Mouse (Mus musculus) E14TG2a.4 (cell line): ENCODE data around the gene Gm5129.
"Not testable (repeated sequence)": the region's sequence is repeated elsewhere in the genome, so short reads cannot be mapped to it uniquely, and the experiment has no call there.

ENCODE experiments used
- H3K27me3 ChIP-seq: 2 replicates; pipeline ENCODE4 v1.6.1; 2014; ENCODE audit warnings: low read length, control low read depth; ENCODE audit not compliant: insufficient read depth
- H3K36me3 ChIP-seq: 2 replicates; pipeline ENCODE4 v1.6.1; 2014; ENCODE audit warnings: low read length, control low read depth; ENCODE audit not compliant: insufficient read depth
- H3K4me1 ChIP-seq: replicated peaks from 2 replicates; pipeline ENCODE4 v1.6.1; 2014; ENCODE audit warnings: low read depth, low read length, control low read depth
- H3K4me3 ChIP-seq: replicated peaks from 2 replicates; pipeline ENCODE4 v1.5.1; 2014; ENCODE audit warnings: mild to moderate bottlenecking, low read length
- H3K9me3 ChIP-seq: 2 replicates; pipeline ENCODE4 v1.6.1; 2014; ENCODE audit warnings: low read length, control low read depth
- CTCF ChIP-seq: conservative IDR thresholded peaks from 2 replicates; pipeline ENCODE4 v1.5.1; 2014; ENCODE audit warnings: low read length
- NANOG ChIP-seq: IDR thresholded peaks from 2 replicates; pipeline ENCODE4 v1.6.1; 2014; ENCODE audit warnings: borderline replicate concordance, low read length, mixed read lengths
- POU5F1 ChIP-seq: IDR thresholded peaks from 2 replicates; pipeline ENCODE4 v1.6.1; 2014; ENCODE audit warnings: low read length, borderline replicate concordance

The Gm5129 gene

DNA sequence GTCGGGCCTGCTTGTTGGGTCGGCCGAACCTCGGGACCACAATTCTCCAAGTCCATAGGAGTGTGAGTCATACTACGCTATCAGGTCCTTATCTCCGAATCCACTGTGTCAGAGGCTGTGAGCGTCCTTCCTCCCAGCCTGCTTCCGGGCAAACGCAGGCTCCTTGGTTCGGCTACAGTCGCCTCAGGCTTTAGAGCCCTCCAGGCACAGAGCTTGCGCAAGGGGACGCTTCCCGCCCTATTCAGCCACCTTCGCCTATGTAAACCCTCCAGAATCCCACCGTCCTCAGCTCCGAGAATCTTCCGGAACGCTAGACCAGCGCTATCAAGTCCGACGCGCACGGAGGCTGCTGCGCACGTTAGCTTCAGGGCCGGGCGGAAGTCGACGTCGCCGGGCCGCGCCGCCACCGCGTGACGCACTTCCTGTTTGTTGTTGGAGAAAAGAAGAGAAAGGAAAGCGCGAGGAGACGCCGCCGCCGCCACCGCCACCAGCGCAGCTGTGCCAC lies at the start of gene Gm5129, which contains the start of gene Dnajb6:
TSS of gene Gm5129 (minus strand) at position 380 of the 505 bp plus-strand sequence.
TSS of gene Dnajb6 (plus strand) at position 132 of the 505 bp plus-strand sequence.
- Histone ChIP-seq H3K27me3 (no peaks in the 10 kb centered on the region), H3K4me3 (peak within 1 kb of the TSS; percentile 97), H3K36me3 (peaks cover 24% of the 10 kb centered on the region), H3K4me1 (peaks cover 66% of the 10 kb centered on the region), H3K9me3 (no peaks in the 10 kb centered on the region)
- TF ChIP-seq POU5F1, result no peak
- no peak for TF ChIP-seq NANOG
- no peak for TF ChIP-seq CTCF

DNA sequence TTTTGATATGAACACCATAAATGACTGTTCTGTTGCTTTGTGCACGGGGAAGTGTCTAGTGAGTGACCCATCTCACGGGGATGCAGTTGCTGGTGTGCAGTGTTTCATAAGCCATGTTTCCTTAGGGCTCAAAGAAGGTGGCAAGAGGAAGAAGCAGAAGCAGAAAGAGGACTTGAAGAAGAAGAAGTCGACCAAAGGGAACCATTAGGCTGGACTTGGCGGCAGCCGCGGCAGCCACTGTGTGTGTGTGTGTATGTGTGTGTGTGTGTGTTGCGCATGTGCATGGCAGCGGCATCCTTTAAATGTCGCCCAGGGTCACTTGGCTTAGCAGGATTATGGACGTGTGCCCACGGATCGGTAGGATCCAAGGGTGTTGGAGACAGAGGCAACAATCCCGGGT lies 49.2 kb upstream of the Gm5129 start:
- H3K4me3 ChIP-seq, H3K9me3 ChIP-seq, H3K27me3 ChIP-seq: not testable (repeated sequence)
- peaks cover 71% of the 10 kb centered on the region for H3K36me3 ChIP-seq
- peaks cover 46% of the 10 kb centered on the region for H3K4me1 ChIP-seq

DNA sequence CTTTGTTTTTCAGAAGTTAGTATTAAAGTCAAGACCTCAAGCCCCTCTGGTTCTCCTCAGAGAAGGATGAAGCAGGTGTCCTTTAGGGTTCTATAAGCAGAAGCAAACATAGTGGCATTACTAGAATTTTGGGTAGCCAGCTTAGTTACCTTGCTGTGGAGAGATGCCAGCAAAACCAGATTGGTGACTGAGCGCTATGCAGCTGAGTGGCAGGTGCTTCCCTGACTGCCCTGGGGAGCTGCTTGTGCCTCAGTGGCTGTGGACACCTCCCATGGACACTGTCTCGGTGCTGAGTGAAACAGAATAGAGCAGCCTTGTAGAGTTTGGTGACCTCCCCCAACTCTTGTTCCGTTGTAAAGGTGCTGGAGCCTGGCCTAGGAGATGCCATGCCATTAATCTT lies 46.5 kb upstream of the Gm5129 start:
- H3K4me1 ChIP-seq, result peaks cover 65% of the 10 kb centered on the region
- no peak overlapping the region for H3K4me3 ChIP-seq
- TF ChIP-seq NANOG (no peak), CTCF (no peak), POU5F1 (no peak)
- H3K27me3 ChIP-seq, result no peaks in the 10 kb centered on the region
- H3K9me3 ChIP-seq, result no peaks in the 10 kb centered on the region
- peaks cover 78% of the 10 kb centered on the region for H3K36me3 ChIP-seq

DNA sequence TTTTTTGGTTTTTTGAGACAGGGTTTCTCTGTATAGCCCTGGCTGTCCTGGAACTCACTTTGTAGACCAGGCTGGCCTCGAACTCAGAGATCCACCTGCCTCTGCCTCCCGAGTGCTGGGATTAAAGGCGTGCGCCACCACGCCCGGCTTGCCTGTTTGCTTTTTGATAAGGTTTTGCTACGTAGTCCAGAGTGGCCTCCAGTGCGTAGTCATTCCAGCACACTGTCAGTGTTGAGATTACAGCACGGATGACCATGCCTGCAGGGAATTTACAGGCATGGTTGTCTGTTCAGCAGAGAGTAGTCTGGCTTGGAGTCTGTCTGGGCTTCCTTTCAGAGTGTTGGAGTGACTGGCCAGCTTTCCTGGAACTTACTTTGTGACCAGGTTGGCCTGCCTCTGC lies 44.0 kb upstream of the Gm5129 start:
- H3K27me3 ChIP-seq, H3K4me3 ChIP-seq, H3K9me3 ChIP-seq: not testable (repeated sequence)
- Histone ChIP-seq H3K4me1 (peaks cover 89% of the 10 kb centered on the region), H3K36me3 (peaks cover 90% of the 10 kb centered on the region)

DNA sequence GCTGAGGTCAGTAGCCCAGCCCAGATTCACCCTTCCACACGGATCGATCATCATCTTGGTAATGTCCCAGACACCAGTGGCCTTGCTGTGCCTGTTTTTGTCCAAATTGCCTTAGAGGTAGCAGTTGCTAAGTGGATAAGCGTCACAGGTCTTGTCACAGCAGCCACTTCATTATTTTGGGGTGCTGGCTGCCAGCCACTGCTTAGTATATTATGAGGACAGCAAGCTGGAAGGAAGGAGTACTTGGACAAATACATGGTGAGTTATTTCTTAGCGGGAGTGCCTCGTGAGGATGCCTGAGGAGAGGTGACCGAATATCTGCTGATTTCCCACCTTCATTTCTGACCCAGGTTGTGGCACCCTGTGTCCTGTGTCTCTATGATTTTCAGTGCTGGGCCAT lies 42.3 kb upstream of the Gm5129 start:
- no peaks in the 10 kb centered on the region for H3K27me3 ChIP-seq
- TF ChIP-seq NANOG (no peak), CTCF (no peak), POU5F1 (no peak)
- H3K36me3 ChIP-seq, result peaks cover 97% of the 10 kb centered on the region
- no peaks in the 10 kb centered on the region for H3K9me3 ChIP-seq
- no peak overlapping the region for H3K4me3 ChIP-seq
- H3K4me1 ChIP-seq, result peaks cover 95% of the 10 kb centered on the region

DNA sequence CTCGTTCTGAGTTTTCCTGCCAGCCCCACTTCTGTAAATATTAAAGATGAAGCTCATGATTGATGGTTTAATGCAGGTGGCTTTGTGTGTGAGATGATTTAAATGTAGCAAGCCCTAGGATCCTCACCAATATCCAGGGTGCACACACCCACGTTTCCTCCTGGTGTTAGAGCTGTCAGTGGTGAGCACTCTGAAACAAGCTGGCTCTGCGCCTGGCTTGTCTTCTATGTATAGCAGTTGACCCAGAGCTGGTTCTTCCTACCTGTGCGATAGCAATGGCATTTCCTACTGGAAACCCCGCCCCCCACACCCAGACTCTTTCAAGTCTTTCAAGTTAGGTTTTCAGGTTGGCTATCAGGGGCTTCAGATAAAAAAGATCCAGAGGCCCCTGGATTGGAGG lies 39.7 kb upstream of the Gm5129 start:
- peaks cover 98% of the 10 kb centered on the region for H3K36me3 ChIP-seq
- H3K4me1 ChIP-seq, result peaks cover 85% of the 10 kb centered on the region
- TF ChIP-seq POU5F1 (no peak), CTCF (no peak), NANOG (no peak)
- no peaks in the 10 kb centered on the region for H3K27me3 ChIP-seq
- H3K4me3 ChIP-seq, result no peak overlapping the region
- H3K9me3 ChIP-seq, result no peaks in the 10 kb centered on the region

DNA sequence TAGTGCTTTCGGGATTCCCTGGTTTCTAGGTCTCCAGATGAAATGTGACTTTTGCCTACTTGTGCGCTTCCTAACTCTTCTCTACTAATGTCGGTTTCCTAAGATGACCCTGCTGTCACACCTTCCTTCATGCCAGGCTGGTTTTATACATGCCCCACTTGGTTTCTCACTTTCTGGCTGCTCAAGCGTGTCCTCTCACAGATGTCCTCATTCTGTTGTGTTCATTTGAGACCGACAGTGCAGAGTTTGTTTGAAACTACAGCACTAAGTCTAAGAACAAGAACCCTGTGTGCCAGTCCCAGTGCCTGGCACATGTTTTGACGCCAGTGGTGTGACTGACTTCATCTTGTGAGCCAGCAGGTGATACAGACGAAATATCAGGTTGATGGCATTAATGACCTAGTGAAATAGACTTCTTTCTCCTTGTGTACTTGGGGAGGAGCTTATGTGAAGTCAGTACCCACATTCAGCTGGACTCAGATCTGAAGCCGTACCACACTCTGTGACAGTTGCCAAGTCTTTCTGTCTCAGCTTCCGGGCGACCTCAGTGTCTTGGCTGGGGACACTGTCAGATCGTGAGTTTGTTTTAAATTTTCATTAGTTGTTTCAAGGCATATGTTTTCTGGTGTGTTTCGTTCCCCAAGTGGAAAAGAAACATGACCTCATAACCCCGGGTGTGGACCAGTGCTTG lies 37.9 kb upstream of the Gm5129 start:
- H3K9me3 ChIP-seq, result no peaks in the 10 kb centered on the region
- peaks cover 86% of the 10 kb centered on the region for H3K4me1 ChIP-seq
- TF ChIP-seq NANOG (no peak), CTCF (no peak), POU5F1 (no peak)

DNA sequence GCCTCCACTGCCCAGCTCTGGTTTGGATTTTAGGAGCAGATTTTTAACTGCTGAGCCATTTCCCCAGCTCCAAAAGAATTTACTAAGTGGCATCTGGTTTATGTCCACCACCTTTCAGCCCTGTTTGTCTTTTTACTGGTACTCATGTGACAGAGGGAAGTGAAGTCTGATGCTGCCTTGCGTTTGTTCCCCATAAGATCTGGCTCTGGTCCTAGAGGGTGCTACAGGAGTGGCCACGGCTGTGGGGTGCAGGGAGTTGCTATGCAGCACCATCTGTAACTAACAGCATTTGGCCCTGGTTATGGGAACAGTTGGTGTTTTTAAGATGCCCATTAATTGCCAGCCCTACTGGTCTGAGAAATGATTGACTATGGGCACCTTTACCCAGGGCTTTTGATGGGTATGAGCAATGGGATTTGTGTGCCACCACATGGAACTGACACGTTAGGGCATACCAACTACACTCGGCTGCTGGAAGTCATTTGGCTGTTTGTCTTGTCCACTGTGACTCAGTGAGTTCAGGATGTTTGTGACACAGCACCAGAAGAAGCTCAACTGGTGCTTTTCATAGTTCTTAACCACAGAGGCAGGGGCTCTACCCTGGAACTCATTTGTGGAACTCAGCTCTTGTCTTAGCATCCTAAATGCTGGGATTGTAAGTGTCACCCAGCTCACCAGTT lies 37.1 kb upstream of the Gm5129 start:
- no peak for TF ChIP-seq CTCF
- TF ChIP-seq NANOG, result no peak
- no peak for TF ChIP-seq POU5F1
- H3K27me3 ChIP-seq, result no peaks in the 10 kb centered on the region
- H3K4me3 ChIP-seq, result no peak overlapping the region
- H3K9me3 ChIP-seq, result no peaks in the 10 kb centered on the region
- peaks cover 84% of the 10 kb centered on the region for H3K4me1 ChIP-seq
- H3K36me3 ChIP-seq, result peaks cover 99% of the 10 kb centered on the region

More for the DNA sequence above, 37.9 kb upstream of the Gm5129 start:
- Histone ChIP-seq H3K36me3 (peaks cover 99% of the 10 kb centered on the region), H3K4me3 (no peak overlapping the region), H3K27me3 (no peaks in the 10 kb centered on the region)

DNA sequence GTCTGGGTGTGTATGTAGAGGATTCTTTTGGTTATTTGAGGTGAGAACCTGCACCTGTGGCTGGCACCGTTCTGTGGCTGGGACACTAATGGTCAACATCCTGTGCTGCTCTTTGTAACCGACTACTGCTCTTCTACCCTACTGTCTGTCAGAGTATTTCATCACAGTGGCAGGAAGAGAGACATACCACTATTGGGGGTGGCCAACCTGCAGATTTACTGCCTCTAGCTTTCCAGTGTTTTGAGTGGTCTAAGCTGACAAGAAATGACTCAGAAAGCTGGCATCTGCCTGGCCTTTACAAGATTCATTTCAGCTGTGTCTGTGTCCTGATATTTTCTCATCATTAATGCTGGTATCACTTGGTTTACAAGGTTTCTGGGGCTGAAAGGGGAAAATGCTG lies 36.3 kb upstream of the Gm5129 start:
- no peaks in the 10 kb centered on the region for H3K9me3 ChIP-seq
- H3K4me1 ChIP-seq, result peaks cover 77% of the 10 kb centered on the region
- TF ChIP-seq CTCF, result no peak
- no peak for TF ChIP-seq NANOG
- no peak for TF ChIP-seq POU5F1
- H3K27me3 ChIP-seq, result no peaks in the 10 kb centered on the region
- no peak overlapping the region for H3K4me3 ChIP-seq
- peaks cover 99% of the 10 kb centered on the region for H3K36me3 ChIP-seq
